Mouse (Mus musculus): Measurements from ENCODE around the gene Tcf20.

DNA sequence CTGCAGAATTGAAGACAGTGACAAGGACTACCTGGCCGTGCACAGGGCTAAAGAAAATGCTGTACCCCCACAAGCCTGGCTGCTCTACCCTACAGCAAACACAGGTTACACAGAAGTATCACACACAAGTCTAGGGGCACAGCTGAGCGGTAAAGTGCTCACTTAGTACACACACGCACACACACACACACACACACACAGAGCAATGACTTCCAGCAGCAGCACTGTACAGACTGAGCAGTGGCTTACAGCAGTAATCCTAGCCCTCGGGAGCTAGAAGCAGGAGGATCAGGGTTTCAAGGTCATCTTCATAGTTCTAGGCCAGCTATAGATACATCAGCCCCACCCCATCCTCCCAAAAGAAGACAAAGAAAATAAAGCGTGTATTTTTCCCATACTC lies 33.6 kb downstream of the Tcf20 start:
- no peak for TF ChIP-seq CHD2 (IDR thresholded peaks at IDR 0.05; ENCODE audit: low read length)
- no peak for TF ChIP-seq CTCF (conservative IDR thresholded peaks at IDR 0.05 in 1 of 2, IDR thresholded peaks at IDR 0.05 in 1 of 2; ENCODE audit: low read depth in 2 of 2, low read length in 2 of 2)
- no peak for TF ChIP-seq POLR2A (IDR thresholded peaks at IDR 0.05; ENCODE audit: low read depth, low read length)
- TF ChIP-seq SMC3 (IDR thresholded peaks at IDR 0.05; ENCODE audit: low read depth, low read length), result no peak
- TF ChIP-seq UBTF (IDR thresholded peaks at IDR 0.05; ENCODE audit: low read depth, low read length), result no peak
- TF ChIP-seq KAT2A (IDR thresholded peaks at IDR 0.05; ENCODE audit: insufficient replicate concordance, low read length), result no peak

Measured in CH12.LX (cell line).